Mouse (Mus musculus) lung, postnatal 10 days (tissue): ENCODE data around the gene Nr3c2.

Experiments
- DNase-seq: peaks from one replicate; pipeline ENCODE4 v3.0.0; 2021

Nr3c2 gene

GRCm38 (mm10) chr8:77257085-77257451, 357.8 kb downstream of the Nr3c2 start:
- DNase-seq, result no peak

GRCm38 (mm10) chr8:77261215-77261614, 362.0 kb downstream of the Nr3c2 start:
- DNase-seq, result no peak

GRCm38 (mm10) chr8:77262216-77263009, 363.2 kb downstream of the Nr3c2 start:
- no peak for DNase-seq

- peak; percentile 18 for DNase-seq
Measured at GRCm38 (mm10) chr8:77267941-77268405, 368.7 kb downstream of the Nr3c2 start.

GRCm38 (mm10) chr8:77272136-77272535, 372.9 kb downstream of the Nr3c2 start:
- no peak for DNase-seq

- no peak for DNase-seq
Measured at GRCm38 (mm10) chr8:77275571-77275970, 376.3 kb downstream of the Nr3c2 start.

- peak; percentile 72 for DNase-seq
Measured at GRCm38 (mm10) chr8:77276827-77277226, 377.6 kb downstream of the Nr3c2 start.

GRCm38 (mm10) chr8:77278246-77278645, 379.0 kb downstream of the Nr3c2 start:
- no peak for DNase-seq

GRCm38 (mm10) chr8:77279977-77280376, 380.7 kb downstream of the Nr3c2 start:
- DNase-seq, result no peak

GRCm38 (mm10) chr8:77282605-77283236, 383.5 kb downstream of the Nr3c2 start:
- DNase-seq, result no peak

GRCm38 (mm10) chr8:77284473-77284872, 385.2 kb downstream of the Nr3c2 start:
- no peak for DNase-seq

GRCm38 (mm10) chr8:77288065-77288464, 388.8 kb downstream of the Nr3c2 start:
- peak; percentile 27 for DNase-seq

GRCm38 (mm10) chr8:77288492-77288891, 389.2 kb downstream of the Nr3c2 start:
- no peak for DNase-seq

GRCm38 (mm10) chr8:77292120-77292519, 392.9 kb downstream of the Nr3c2 start:
- DNase-seq, result no peak

GRCm38 (mm10) chr8:77292649-77293048, 393.4 kb downstream of the Nr3c2 start:
- no peak for DNase-seq

GRCm38 (mm10) chr8:77294599-77294998, 395.4 kb downstream of the Nr3c2 start:
- DNase-seq, result no peak
